ENCODE assay signal across 24 mouse cellular contexts in genomic region chr6:85381648-85382020, GRCm38 (mm10). TPM values are rescaled to one million over a fixed set of nuclear protein-coding genes. Genes with fewer than 3 reads are reported as not detected.
DNase-seq lines count a peak whose midpoint lies in the region; ATAC-seq and TF ChIP-seq lines count a peak whose summit lies in the region.
"Had no signal": no experiment of that assay in that cellular context is flagged by ENCODE, and none has a peak within 500 bp of the region (broad histone marks: within the 10 kb centered on the region; RNA-seq: fewer than 3 reads in every experiment).

No protein-coding gene starts in this region.

- H3K9ac ChIP-seq in liver, embryonic 11.5 days (ENCODE audit: low read depth, low read length) = no peak overlapping the region
- peak overlapping the region; percentile 65; the same call in 1 of the 2 replicates for H3K9ac ChIP-seq in ES-Bruce4 (ENCODE audit: low read depth, poor library complexity, severe bottlenecking)
- no peak overlapping the region; the same call in 1 of the 2 replicates for H3K9ac ChIP-seq in liver, embryonic 15.5 days
- H3K9ac ChIP-seq: forebrain, embryonic 15.5 days; heart, embryonic 15.5 days; hindbrain, embryonic 13.5 days had no signal

- no peak for TF ChIP-seq CTCF in ES-Bruce4 (IDR thresholded peaks at IDR 0.05; ENCODE audit: low read depth, low read length)

- no peak for TF ChIP-seq EP300 in ES-Bruce4 (IDR thresholded peaks at IDR 0.05; ENCODE audit: insufficient read depth, low read depth, low read length)

- TF ChIP-seq POLR2A in ES-Bruce4 (IDR thresholded peaks at IDR 0.05; ENCODE audit: insufficient read depth, low read length) = no peak

- peak overlapping the region; percentile 38; the same call in 1 of the 2 replicates for H3K4me3 ChIP-seq in liver, embryonic 11.5 days (ENCODE audit: low read depth, low read length)
- peak overlapping the region; percentile 80 for H3K4me3 ChIP-seq in ES-Bruce4 (ENCODE audit: low read depth, low read length)
- no peak overlapping the region for H3K4me3 ChIP-seq in liver, embryonic 15.5 days (replicated peaks)
- H3K4me3 ChIP-seq: forebrain, embryonic 15.5 days; heart, embryonic 15.5 days; hindbrain, embryonic 13.5 days had no signal

- no peaks in the 10 kb centered on the region for H3K9me3 ChIP-seq in liver, embryonic 11.5 days (ENCODE audit: control insufficient read depth, low read length)
- H3K9me3 ChIP-seq in ES-Bruce4 (replicated peaks; ENCODE audit: control insufficient read depth, insufficient read depth, low read length, poor library complexity, severe bottlenecking) = no peaks in the 10 kb centered on the region
- H3K9me3 ChIP-seq in liver, embryonic 15.5 days (replicated peaks) = no peaks in the 10 kb centered on the region
- H3K9me3 ChIP-seq: embryonic facial prominence, embryonic 10.5 days; forebrain, embryonic 15.5 days; heart, embryonic 15.5 days; hindbrain, embryonic 13.5 days had no signal

- peak overlapping the region; percentile 74 for H3K4me2 ChIP-seq in liver, embryonic 11.5 days
- peak overlapping the region; percentile 65 for H3K4me2 ChIP-seq in liver, embryonic 15.5 days
- H3K4me2 ChIP-seq: forebrain, embryonic 15.5 days; hindbrain, embryonic 13.5 days had no signal

- no peaks in the 10 kb centered on the region for H3K27me3 ChIP-seq in liver, embryonic 11.5 days (replicated peaks; ENCODE audit: control insufficient read depth, insufficient read depth, low read length)
- no peaks in the 10 kb centered on the region for H3K27me3 ChIP-seq in ES-Bruce4 (ENCODE audit: control insufficient read depth, insufficient read depth, low read length, poor library complexity, severe bottlenecking)
- H3K27me3 ChIP-seq in liver, embryonic 15.5 days = peaks cover 1% of the 10 kb centered on the region; the same call in 1 of the 2 replicates
- H3K27me3 ChIP-seq: forebrain, embryonic 15.5 days had no signal

- DNase-seq in liver, embryonic 11.5 days (ENCODE audit: low spot score) = no peak
- DNase-seq in liver = no peak
- peak; percentile 26 for DNase-seq in 3134 (ENCODE audit: extremely low read depth, insufficient read length, low spot score)
- DNase-seq in left cerebral cortex, adult 18-20 months (ENCODE audit: low spot score in 2 of 2) = no peak
- DNase-seq in embryo, embryonic 10.5 days (ENCODE audit: low spot score) = no peak
- no peak for DNase-seq in retina, postnatal 1 day
- DNase-seq: adrenal gland, adult 2 months; adrenal gland, postnatal 25 days; gastrocnemius, postnatal 36 days; heart, adult 18-20 months; heart, postnatal 14 days had no signal

- ATAC-seq in liver, embryonic 11.5 days (replicated peaks; ENCODE audit: low FRiP score) = no peak
- ATAC-seq in liver, embryonic 15.5 days (ENCODE audit: insufficient read depth) = no peak

- H3K27ac ChIP-seq in liver, embryonic 11.5 days (ENCODE audit: low read depth, low read length) = no peak overlapping the region
- no peak overlapping the region for H3K27ac ChIP-seq in ES-Bruce4 (ENCODE audit: insufficient read depth, low read length)
- no peak overlapping the region for H3K27ac ChIP-seq in liver, embryonic 15.5 days (replicated peaks)
- H3K27ac ChIP-seq: forebrain, embryonic 15.5 days; heart, embryonic 15.5 days; hindbrain, embryonic 13.5 days; hindbrain, postnatal 0 days had no signal

- no peaks in the 10 kb centered on the region for H3K36me3 ChIP-seq in liver, embryonic 11.5 days (ENCODE audit: control insufficient read depth, insufficient read depth, low read length)
- no peaks in the 10 kb centered on the region for H3K36me3 ChIP-seq in ES-Bruce4 (ENCODE audit: control insufficient read depth, insufficient read depth, low read length, poor library complexity, severe bottlenecking)
- no peaks in the 10 kb centered on the region for H3K36me3 ChIP-seq in liver, embryonic 15.5 days (replicated peaks)
- H3K36me3 ChIP-seq: embryonic facial prominence, embryonic 10.5 days; forebrain, embryonic 15.5 days; heart, embryonic 15.5 days; hindbrain, embryonic 13.5 days had no signal

- H3K4me1 ChIP-seq in liver, embryonic 11.5 days (replicated peaks; ENCODE audit: control insufficient read depth, insufficient read depth, low read length) = peaks cover 37% of the 10 kb centered on the region
- H3K4me1 ChIP-seq in ES-Bruce4 (ENCODE audit: control insufficient read depth, insufficient read depth, low read length) = no peaks in the 10 kb centered on the region
- H3K4me1 ChIP-seq in liver, embryonic 15.5 days (replicated peaks) = peaks cover 46% of the 10 kb centered on the region
- H3K4me1 ChIP-seq: forebrain, embryonic 15.5 days had no signal

- WGBS in liver, embryonic 11.5 days = 57% methylated on average over 10 of the region's 10 CpGs
- WGBS in liver, embryonic 15.5 days (ENCODE audit: insufficient replicate concordance) = 50% methylated on average over 10 of the region's 10 CpGs

RNA-seq across cellular contexts. Expression of gene Rab11fip5, which starts 7.2 kb away (rescaled TPM):
- polyA plus RNA-seq in liver, embryonic 11.5 days (2014; fragmentation: Nextera tagmentation; extraction: Ambion mirVana) = 1.0 TPM in 2 replicates
- 15.8 and 18.3 TPM in 2 replicates for polyA plus RNA-seq in ES-Bruce4 (2011; ENCODE audit: insufficient read depth, insufficient read length, low read depth, missing spikeins)
- 0.86 and 1.3 TPM in 2 replicates for polyA plus RNA-seq in liver, embryonic 15.5 days (2015; fragmentation: Nextera tagmentation; extraction: Ambion mirVana)
- total RNA-seq in left cerebral cortex, adult 18-20 months (2021) = 10 to 100 TPM; 81.7 to 82.1 TPM

RNA-seq across cellular contexts. Expression of gene Noto, which starts 42.1 kb away (rescaled TPM):
- polyA plus RNA-seq in liver, embryonic 11.5 days (2014; fragmentation: Nextera tagmentation; extraction: Ambion mirVana) = not detected in 2 replicates
- polyA plus RNA-seq in ES-Bruce4 (2011; ENCODE audit: insufficient read depth, insufficient read length, low read depth, missing spikeins) = not detected in 2 replicates
- not detected in 2 replicates for polyA plus RNA-seq in liver, embryonic 15.5 days (2015; fragmentation: Nextera tagmentation; extraction: Ambion mirVana)
- total RNA-seq in left cerebral cortex, adult 18-20 months (2021) = not detected
- total RNA-seq: adrenal gland, adult 2 months; adrenal gland, postnatal 25 days; common myeloid progenitor, adult 5-6 weeks; gastrocnemius, adult 8-10 months; gastrocnemius, postnatal 36 days; heart, adult 18-20 months; heart, postnatal 14 days; hematopoietic stem cell, adult 5-6 weeks; hindbrain, postnatal 0 days had no signal
- polyA plus RNA-seq: adrenal gland, adult 2 months; CD4-positive, CD25-positive, alpha-beta regulatory T cell, adult 4 months; embryonic facial prominence, embryonic 10.5 days; embryonic facial prominence, embryonic 14.5 days; forebrain, embryonic 15.5 days; heart, embryonic 11.5 days; heart, embryonic 15.5 days; hindbrain, embryonic 13.5 days; hindbrain, postnatal 0 days had no signal

RNA-seq across cellular contexts. Expression of gene Sfxn5, which starts 48.4 kb away (rescaled TPM):
- 3.8 and 4.0 TPM in 2 replicates for polyA plus RNA-seq in liver, embryonic 11.5 days (2014; fragmentation: Nextera tagmentation; extraction: Ambion mirVana)
- 6.0 and 7.9 TPM in 2 replicates for polyA plus RNA-seq in ES-Bruce4 (2011; ENCODE audit: insufficient read depth, insufficient read length, low read depth, missing spikeins)
- polyA plus RNA-seq in liver, embryonic 15.5 days (2015; fragmentation: Nextera tagmentation; extraction: Ambion mirVana) = 1.6 and 1.9 TPM in 2 replicates
- 100 to 1,000 TPM; 163 to 164 TPM for total RNA-seq in left cerebral cortex, adult 18-20 months (2021)

RNA-seq across cellular contexts. Expression of gene Smyd5, which starts 50.2 kb away (rescaled TPM):
- 65.5 and 68.2 TPM in 2 replicates for polyA plus RNA-seq in liver, embryonic 11.5 days (2014; fragmentation: Nextera tagmentation; extraction: Ambion mirVana)
- 42.3 and 44.4 TPM in 2 replicates for polyA plus RNA-seq in ES-Bruce4 (2011; ENCODE audit: insufficient read depth, insufficient read length, low read depth, missing spikeins)
- 20.1 and 21.4 TPM in 2 replicates for polyA plus RNA-seq in liver, embryonic 15.5 days (2015; fragmentation: Nextera tagmentation; extraction: Ambion mirVana)
- total RNA-seq in left cerebral cortex, adult 18-20 months (2021) = 10 to 100 TPM; 54.8 to 55.3 TPM
